Mouse (Mus musculus): ENCODE data around the gene Cacna1e. TPM values are rescaled to one million over a fixed set of nuclear protein-coding genes. Genes with fewer than 3 reads are reported as not detected.

The Cacna1e gene
- polyA plus RNA-seq, 1 experiment from 2014 or later = 2.3 TPM

DNA sequence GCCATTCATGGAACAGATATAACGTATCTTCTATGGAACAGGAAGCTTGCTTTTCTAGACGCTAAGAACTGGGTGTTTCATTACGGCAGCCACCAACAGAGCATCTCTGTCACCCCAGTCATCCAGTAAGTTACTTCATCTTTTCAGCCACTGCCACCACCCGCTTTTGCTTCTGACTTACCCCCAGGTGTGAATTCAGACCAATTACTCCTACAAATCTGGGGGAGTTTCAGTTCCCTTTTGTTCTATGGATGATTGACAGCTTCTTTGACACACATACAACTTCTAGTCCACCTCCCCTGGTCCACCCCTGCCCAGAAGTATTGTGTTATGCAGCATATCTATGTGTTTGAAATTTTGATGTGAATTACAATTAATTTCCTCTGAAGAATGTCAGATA is 121.2 kb downstream of the Cacna1e start:
- Histone ChIP-seq H3K4me2 (replicated peaks; ENCODE audit: low read depth, low read length) (no peak overlapping the region), H3K36me3 (ENCODE audit: control insufficient read depth, insufficient read depth, low read length) (no peaks in the 10 kb centered on the region), H3K9me3 (ENCODE audit: control insufficient read depth, low read depth, low read length) (no peaks in the 10 kb centered on the region), H3K4me1 (ENCODE audit: control insufficient read depth, insufficient read depth, low read length) (no peaks in the 10 kb centered on the region), H3K27ac (ENCODE audit: low read length) (no peak overlapping the region), H3K9ac (replicated peaks; ENCODE audit: low read depth, low read length) (no peak overlapping the region), H3K27me3 (ENCODE audit: control insufficient read depth, insufficient read depth, low read length) (no peaks in the 10 kb centered on the region), H3K4me3 (ENCODE audit: low read depth, low read length) (no peak overlapping the region)
- 82% methylated on average over 4 of the region's 4 CpGs for WGBS
- ATAC-seq (ENCODE audit: insufficient number of reproducible peaks, insufficient read depth, low FRiP score, low read depth) = no peak

- ATAC-seq (ENCODE audit: insufficient number of reproducible peaks, insufficient read depth, low FRiP score, low read depth) = no peak
- no peak overlapping the region for H3K27ac ChIP-seq (ENCODE audit: low read length)
- no peaks in the 10 kb centered on the region for H3K36me3 ChIP-seq (ENCODE audit: control insufficient read depth, insufficient read depth, low read length)
Measured at GRCm38 (mm10) chr1:154752081-154752480, 132.2 kb downstream of the Cacna1e start.

GRCm38 (mm10) chr1:154748531-154748930 is 135.8 kb downstream of the Cacna1e start:
- no peak for ATAC-seq (ENCODE audit: insufficient number of reproducible peaks, insufficient read depth, low FRiP score, low read depth)
- 77% methylated on average over 3 of the region's 3 CpGs for WGBS
- H3K9me3 ChIP-seq (ENCODE audit: control insufficient read depth, low read depth, low read length) = no peaks in the 10 kb centered on the region

More at GRCm38 (mm10) chr1:154752081-154752480, 132.2 kb downstream of the Cacna1e start:
- no peaks in the 10 kb centered on the region for H3K9me3 ChIP-seq (ENCODE audit: control insufficient read depth, low read depth, low read length)
- H3K9ac ChIP-seq (replicated peaks; ENCODE audit: low read depth, low read length) = no peak overlapping the region
- 67% methylated on average over 2 of the region's 2 CpGs for WGBS
- H3K27me3 ChIP-seq (ENCODE audit: control insufficient read depth, insufficient read depth, low read length) = no peaks in the 10 kb centered on the region
- H3K4me3 ChIP-seq (ENCODE audit: low read depth, low read length) = no peak overlapping the region
- H3K4me1 ChIP-seq (ENCODE audit: control insufficient read depth, insufficient read depth, low read length) = no peaks in the 10 kb centered on the region
- H3K4me2 ChIP-seq (replicated peaks; ENCODE audit: low read depth, low read length) = no peak overlapping the region

DNA sequence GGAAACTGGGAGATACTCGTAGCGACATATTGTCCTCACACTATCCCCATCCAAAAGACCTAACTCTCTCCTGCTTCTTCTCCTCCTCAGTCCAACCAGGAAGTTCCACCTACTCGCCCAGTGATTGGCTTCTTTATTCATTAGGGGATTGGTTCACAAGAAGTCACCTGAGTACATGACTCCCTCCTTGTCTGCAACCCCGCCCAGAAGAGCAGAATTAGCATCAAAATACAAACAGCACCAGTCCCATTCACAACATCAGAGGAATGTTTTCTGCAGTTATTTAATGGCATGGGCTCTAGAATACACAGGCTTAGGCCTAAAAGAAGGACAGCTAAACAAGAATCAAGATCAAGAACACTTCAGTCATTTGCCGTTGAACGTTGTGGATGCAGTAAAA is 139.1 kb downstream of the Cacna1e start:
- no peak overlapping the region for H3K4me3 ChIP-seq (ENCODE audit: low read depth, low read length)
- H3K4me2 ChIP-seq (replicated peaks; ENCODE audit: low read depth, low read length) = no peak overlapping the region
- H3K36me3 ChIP-seq (ENCODE audit: control insufficient read depth, insufficient read depth, low read length) = no peaks in the 10 kb centered on the region
- no peaks in the 10 kb centered on the region for H3K27me3 ChIP-seq (ENCODE audit: control insufficient read depth, insufficient read depth, low read length)
- no peak overlapping the region for H3K27ac ChIP-seq (ENCODE audit: low read length)
- H3K4me1 ChIP-seq (ENCODE audit: control insufficient read depth, insufficient read depth, low read length) = no peaks in the 10 kb centered on the region
- no peaks in the 10 kb centered on the region for H3K9me3 ChIP-seq (ENCODE audit: control insufficient read depth, low read depth, low read length)
- ATAC-seq (ENCODE audit: insufficient number of reproducible peaks, insufficient read depth, low FRiP score, low read depth) = no peak
- 89% methylated on average over 6 of the region's 6 CpGs for WGBS
- no peak overlapping the region for H3K9ac ChIP-seq (replicated peaks; ENCODE audit: low read depth, low read length)

More at GRCm38 (mm10) chr1:154748531-154748930, 135.8 kb downstream of the Cacna1e start:
- no peaks in the 10 kb centered on the region for H3K27me3 ChIP-seq (ENCODE audit: control insufficient read depth, insufficient read depth, low read length)
- no peak overlapping the region for H3K27ac ChIP-seq (ENCODE audit: low read length)
- no peak overlapping the region for H3K9ac ChIP-seq (replicated peaks; ENCODE audit: low read depth, low read length)
- no peak overlapping the region for H3K4me2 ChIP-seq (replicated peaks; ENCODE audit: low read depth, low read length)
- H3K4me1 ChIP-seq (ENCODE audit: control insufficient read depth, insufficient read depth, low read length) = no peaks in the 10 kb centered on the region
- no peak overlapping the region for H3K4me3 ChIP-seq (ENCODE audit: low read depth, low read length)
- H3K36me3 ChIP-seq (ENCODE audit: control insufficient read depth, insufficient read depth, low read length) = no peaks in the 10 kb centered on the region

DNA sequence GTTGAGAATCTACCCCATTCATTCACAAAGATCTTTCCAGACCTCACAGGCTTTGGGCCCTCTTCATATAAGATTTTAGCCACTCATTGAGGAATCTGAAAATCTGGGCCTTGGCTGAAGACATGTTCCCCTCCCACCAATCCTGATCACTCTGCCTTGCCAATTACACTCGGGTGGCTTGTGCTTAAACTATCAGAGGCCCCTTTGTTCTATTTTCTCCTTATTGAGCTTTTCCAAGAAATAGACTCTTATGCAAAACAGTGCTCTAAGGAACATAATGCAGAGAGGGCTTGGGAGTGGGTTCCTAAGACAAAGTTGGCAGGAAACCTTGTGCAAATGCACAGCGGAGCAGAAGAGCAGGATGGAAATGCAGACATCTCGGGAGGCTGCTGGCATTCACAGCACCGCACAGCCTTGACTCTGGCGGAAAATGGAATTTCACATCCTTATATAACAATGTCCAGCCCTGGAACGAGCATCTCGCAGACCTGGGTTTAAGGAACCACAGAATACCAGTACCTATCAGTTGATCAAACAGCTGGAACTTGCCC is 153.8 kb downstream of the Cacna1e start:
- H3K4me3 ChIP-seq (ENCODE audit: low read depth, low read length) = no peak overlapping the region
- ATAC-seq (ENCODE audit: insufficient number of reproducible peaks, insufficient read depth, low FRiP score, low read depth) = no peak
- H3K9me3 ChIP-seq (ENCODE audit: control insufficient read depth, low read depth, low read length) = no peaks in the 10 kb centered on the region
- no peaks in the 10 kb centered on the region for H3K36me3 ChIP-seq (ENCODE audit: control insufficient read depth, insufficient read depth, low read length)
- H3K4me1 ChIP-seq (ENCODE audit: control insufficient read depth, insufficient read depth, low read length) = no peaks in the 10 kb centered on the region
- peaks cover 22% of the 10 kb centered on the region; the same call in 1 of the 2 replicates for H3K27me3 ChIP-seq (ENCODE audit: control insufficient read depth, insufficient read depth, low read length)
- H3K27ac ChIP-seq (ENCODE audit: low read length) = no peak overlapping the region
- H3K4me2 ChIP-seq (replicated peaks; ENCODE audit: low read depth, low read length) = no peak overlapping the region
- no peak overlapping the region for H3K9ac ChIP-seq (replicated peaks; ENCODE audit: low read depth, low read length)
- 78% methylated on average over 7 of the region's 7 CpGs for WGBS

DNA sequence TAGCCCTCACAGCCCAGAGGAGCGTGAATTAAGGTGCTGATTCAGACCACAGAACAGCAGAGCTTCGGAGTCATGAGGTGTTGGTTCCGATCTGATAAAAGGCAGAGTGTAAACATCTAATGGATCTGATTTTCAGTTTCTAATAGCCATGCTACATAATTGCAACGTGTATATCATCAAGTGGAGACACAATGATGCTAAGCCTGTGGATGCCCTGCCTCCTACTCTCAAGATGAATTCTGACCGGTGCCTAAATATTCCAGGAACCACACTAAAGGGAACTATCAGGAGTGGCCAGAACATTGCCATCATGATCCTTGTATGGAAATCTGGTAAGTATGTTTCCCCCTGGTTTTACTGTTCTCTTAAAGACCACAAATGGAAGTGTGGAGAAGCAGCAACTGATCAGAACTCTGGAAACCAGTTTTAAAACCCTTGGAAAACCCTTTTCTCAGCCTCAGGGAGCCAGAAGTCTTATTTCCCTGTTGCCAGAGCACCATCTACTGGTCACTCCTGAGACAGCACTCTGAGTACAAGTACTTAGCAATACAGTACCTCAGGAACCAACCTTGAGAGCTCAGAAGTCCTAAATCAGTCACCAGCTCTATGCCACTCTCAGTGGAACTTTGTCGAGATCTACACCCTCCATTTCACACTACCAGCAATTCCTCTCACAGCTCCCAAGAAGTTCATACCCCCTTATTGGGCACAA is 154.9 kb downstream of the Cacna1e start:
- no peak for ATAC-seq (ENCODE audit: insufficient number of reproducible peaks, insufficient read depth, low FRiP score, low read depth)
- H3K4me2 ChIP-seq (replicated peaks; ENCODE audit: low read depth, low read length) = no peak overlapping the region
- no peaks in the 10 kb centered on the region for H3K9me3 ChIP-seq (ENCODE audit: control insufficient read depth, low read depth, low read length)
- no peak overlapping the region for H3K27ac ChIP-seq (ENCODE audit: low read length)
- WGBS = 54% methylated on average over 6 of the region's 6 CpGs
- no peaks in the 10 kb centered on the region for H3K4me1 ChIP-seq (ENCODE audit: control insufficient read depth, insufficient read depth, low read length)
- H3K9ac ChIP-seq (replicated peaks; ENCODE audit: low read depth, low read length) = no peak overlapping the region
- peaks cover 26% of the 10 kb centered on the region; the same call in 1 of the 2 replicates for H3K27me3 ChIP-seq (ENCODE audit: control insufficient read depth, insufficient read depth, low read length)
- H3K36me3 ChIP-seq (ENCODE audit: control insufficient read depth, insufficient read depth, low read length) = no peaks in the 10 kb centered on the region
- no peak overlapping the region for H3K4me3 ChIP-seq (ENCODE audit: low read depth, low read length)

DNA sequence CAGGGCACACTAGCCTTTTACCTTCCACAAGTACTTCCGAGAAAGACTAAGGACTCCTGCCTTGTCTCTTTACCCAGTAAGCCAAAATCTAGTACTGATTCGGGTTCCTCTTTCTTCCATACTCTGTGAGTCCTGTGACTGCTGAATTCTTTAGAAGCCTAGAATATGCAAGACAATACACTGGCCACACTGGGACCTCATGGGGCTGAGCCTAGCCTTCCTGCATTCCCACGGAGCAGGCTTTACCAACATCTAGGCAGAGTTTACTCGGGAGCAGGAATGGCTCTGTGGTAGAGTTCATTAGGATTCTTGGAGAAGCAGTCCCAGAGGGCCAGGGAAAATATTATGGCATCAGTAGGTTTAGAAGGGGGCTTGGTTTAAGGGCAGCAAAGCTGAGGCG is 155.6 kb downstream of the Cacna1e start:
- no peaks in the 10 kb centered on the region for H3K9me3 ChIP-seq (ENCODE audit: control insufficient read depth, low read depth, low read length)
- ATAC-seq (ENCODE audit: insufficient number of reproducible peaks, insufficient read depth, low FRiP score, low read depth) = no peak
- no peak overlapping the region for H3K4me2 ChIP-seq (replicated peaks; ENCODE audit: low read depth, low read length)
- no peaks in the 10 kb centered on the region; the same call in 1 of the 2 replicates for H3K4me1 ChIP-seq (ENCODE audit: control insufficient read depth, insufficient read depth, low read length)
- H3K36me3 ChIP-seq (ENCODE audit: control insufficient read depth, insufficient read depth, low read length) = no peaks in the 10 kb centered on the region
- H3K27ac ChIP-seq (ENCODE audit: low read length) = no peak overlapping the region
- peaks cover 32% of the 10 kb centered on the region; the same call in 1 of the 2 replicates for H3K27me3 ChIP-seq (ENCODE audit: control insufficient read depth, insufficient read depth, low read length)
- H3K9ac ChIP-seq (replicated peaks; ENCODE audit: low read depth, low read length) = no peak overlapping the region
- H3K4me3 ChIP-seq (ENCODE audit: low read depth, low read length) = no peak overlapping the region
- 49% methylated on average over 5 of the region's 5 CpGs for WGBS

- H3K27me3 ChIP-seq (ENCODE audit: control insufficient read depth, insufficient read depth, low read length) = peaks cover 38% of the 10 kb centered on the region
- H3K4me3 ChIP-seq (ENCODE audit: low read depth, low read length) = no peak overlapping the region
Measured at GRCm38 (mm10) chr1:154727696-154728095, 156.6 kb downstream of the Cacna1e start.

More at GRCm38 (mm10) chr1:154727696-154728095, 156.6 kb downstream of the Cacna1e start:
- H3K27ac ChIP-seq (ENCODE audit: low read length) = no peak overlapping the region
- H3K9me3 ChIP-seq (ENCODE audit: control insufficient read depth, low read depth, low read length) = no peaks in the 10 kb centered on the region
- no peak overlapping the region for H3K4me2 ChIP-seq (replicated peaks; ENCODE audit: low read depth, low read length)
- H3K4me1 ChIP-seq (ENCODE audit: control insufficient read depth, insufficient read depth, low read length) = no peaks in the 10 kb centered on the region; the same call in 1 of the 2 replicates
- ATAC-seq (ENCODE audit: insufficient number of reproducible peaks, insufficient read depth, low FRiP score, low read depth) = no peak
- no peak overlapping the region for H3K9ac ChIP-seq (replicated peaks; ENCODE audit: low read depth, low read length)
- 73% methylated on average over 8 of the region's 8 CpGs for WGBS
- H3K36me3 ChIP-seq (ENCODE audit: control insufficient read depth, insufficient read depth, low read length) = no peaks in the 10 kb centered on the region
